Mouse (Mus musculus) embryonic facial prominence, embryonic 12.5 days (tissue): Measurements from ENCODE around the gene Rgsl1. TPM values are rescaled to one million over a fixed set of nuclear protein-coding genes. Genes with fewer than 3 reads are reported as not detected.

Experiments
- ATAC-seq: fragments of 200-750 bp; cut with Nextera tagmentation; 2 replicates; pipeline ENCODE4 v1.8.0; 2017; ENCODE audit not compliant: insufficient number of reproducible peaks, insufficient read depth, low FRiP score, low TSS enrichment
- H3K27ac ChIP-seq: fragments of 300-500 bp; sonication (generic); 2 replicates; pipeline ENCODE4 v1.5.1; 2016; ENCODE audit warnings: mild to moderate bottlenecking
- H3K27me3 ChIP-seq: fragments of 300-500 bp; sonication (generic); 2 replicates; pipeline ENCODE4 v1.6.1; 2016; ENCODE audit warnings: mild to moderate bottlenecking, moderate library complexity
- H3K36me3 ChIP-seq: fragments of 300-500 bp; sonication (generic); 2 replicates; pipeline ENCODE4 v1.6.1; 2016; ENCODE audit warnings: mild to moderate bottlenecking
- H3K4me1 ChIP-seq: fragments of 300-500 bp; sonication (generic); 2 replicates; pipeline ENCODE4 v1.6.1; 2016
- H3K4me2 ChIP-seq: fragments of 300-500 bp; sonication (generic); replicated peaks from 2 replicates; pipeline ENCODE4 v1.6.1; 2016; ENCODE audit warnings: mild to moderate bottlenecking, moderate library complexity
- H3K4me3 ChIP-seq: fragments of 300-500 bp; sonication (generic); 2 replicates; pipeline ENCODE4 v1.5.1; 2016; ENCODE audit warnings: mild to moderate bottlenecking
- H3K9ac ChIP-seq: fragments of 300-500 bp; sonication (generic); 2 replicates; pipeline ENCODE4 v1.6.1; 2016; ENCODE audit warnings: mild to moderate bottlenecking, moderate library complexity
- H3K9me3 ChIP-seq: fragments of 300-500 bp; sonication (generic); 2 replicates; pipeline ENCODE4 v1.6.1; 2016; ENCODE audit warnings: mild to moderate bottlenecking, moderate library complexity
- WGBS: fragments of 180-500 bp; shearing (Covaris S2); methylation state at CpG from one replicate; pipeline ENCODE4 v1.1.7; 2016; 5-methylcytosine and 5-hydroxymethylcytosine counted together
- polyA plus RNA-seq: library from polyadenylated mRNA; unstranded; fragments of >200 nt; fragmentation: Nextera tagmentation; extraction: Ambion mirVana; gene quantifications from 2 replicates; pipeline ENCODE4 v1.2.1, GENCODE M21; 2016

Rgsl1 gene
- polyA plus RNA-seq, 1 experiment from 2014 or later: 0.13 TPM

GRCm38 (mm10) chr1:153737101-153738085 is 106.5 kb downstream of the Rgsl1 start:
- peaks cover 34% of the 10 kb centered on the region for H3K27me3 ChIP-seq
- no peak overlapping the region for H3K4me3 ChIP-seq
- H3K36me3 ChIP-seq: no peaks in the 10 kb centered on the region
- 42% methylated on average over 9 of the region's 9 CpGs for WGBS
- 0 out of 2 replicates have a peak overlapping the region, but pooled peaks have one; percentile 3 for H3K4me2 ChIP-seq
- ATAC-seq: no peak
- no peak overlapping the region for H3K27ac ChIP-seq
- no peak overlapping the region for H3K9ac ChIP-seq
- peaks cover 32% of the 10 kb centered on the region for H3K4me1 ChIP-seq
- no peaks in the 10 kb centered on the region for H3K9me3 ChIP-seq

- H3K4me2 ChIP-seq: no peak overlapping the region
- peaks cover 34% of the 10 kb centered on the region for H3K4me1 ChIP-seq
- no peak for ATAC-seq
- no peaks in the 10 kb centered on the region for H3K36me3 ChIP-seq
- 71% methylated on average over 6 of the region's 6 CpGs for WGBS
- no peak overlapping the region for H3K27ac ChIP-seq
- H3K27me3 ChIP-seq: peaks cover 24% of the 10 kb centered on the region
- H3K9ac ChIP-seq: no peak overlapping the region
- no peak overlapping the region for H3K4me3 ChIP-seq
- no peaks in the 10 kb centered on the region for H3K9me3 ChIP-seq
These were observed 107.8 kb downstream of the Rgsl1 start for GRCm38 (mm10) chr1:153736096-153736495.

- 90% methylated on average over 4 of the region's 4 CpGs for WGBS
- no peaks in the 10 kb centered on the region for H3K9me3 ChIP-seq
These were observed 109.1 kb downstream of the Rgsl1 start for GRCm38 (mm10) chr1:153734866-153735265.

GRCm38 (mm10) chr1:153733181-153733580 is 110.8 kb downstream of the Rgsl1 start:
- Histone ChIP-seq H3K27ac (no peak overlapping the region), H3K4me3 (no peak overlapping the region), H3K4me2 (no peak overlapping the region), H3K36me3 (no peaks in the 10 kb centered on the region), H3K9me3 (no peaks in the 10 kb centered on the region), H3K9ac (no peak overlapping the region), H3K4me1 (peaks cover 29% of the 10 kb centered on the region), H3K27me3 (0 out of 2 replicates have a peak, but pooled peaks cover 2% of the 10 kb centered on the region)
- peak; percentile 65; the same call in 1 of the 2 replicates for ATAC-seq
- WGBS: 48% methylated on average over 9 of the region's 9 CpGs

More at GRCm38 (mm10) chr1:153734866-153735265, 109.1 kb downstream of the Rgsl1 start:
- H3K4me1 ChIP-seq: peaks cover 34% of the 10 kb centered on the region
- peaks cover 12% of the 10 kb centered on the region for H3K27me3 ChIP-seq
- no peak overlapping the region for H3K9ac ChIP-seq
- no peaks in the 10 kb centered on the region for H3K36me3 ChIP-seq
- no peak overlapping the region for H3K4me3 ChIP-seq
- ATAC-seq: no peak
- H3K27ac ChIP-seq: no peak overlapping the region
- H3K4me2 ChIP-seq: no peak overlapping the region

- Histone ChIP-seq H3K9me3 (no peaks in the 10 kb centered on the region), H3K4me2 (no peak overlapping the region), H3K36me3 (no peaks in the 10 kb centered on the region), H3K4me3 (no peak overlapping the region), H3K4me1 (peaks cover 15% of the 10 kb centered on the region; the same call in 1 of the 2 replicates), H3K27ac (0 out of 2 replicates have a peak overlapping the region, but pooled peaks have one; percentile 23), H3K9ac (no peak overlapping the region), H3K27me3 (0 out of 2 replicates have a peak, but pooled peaks cover 2% of the 10 kb centered on the region)
- WGBS: 54% methylated on average over 3 of the region's 3 CpGs
- ATAC-seq: no peak
These were observed 113.3 kb downstream of the Rgsl1 start for GRCm38 (mm10) chr1:153730671-153731070.

GRCm38 (mm10) chr1:153729806-153730205 is 114.1 kb downstream of the Rgsl1 start:
- H3K27me3 ChIP-seq: 0 out of 2 replicates have a peak, but pooled peaks cover 2% of the 10 kb centered on the region
- no peak overlapping the region for H3K4me3 ChIP-seq
- no peaks in the 10 kb centered on the region for H3K36me3 ChIP-seq
- 53% methylated on average over 2 of the region's 2 CpGs for WGBS
- H3K4me2 ChIP-seq: no peak overlapping the region
- no peak for ATAC-seq
- H3K9me3 ChIP-seq: no peaks in the 10 kb centered on the region
- no peak overlapping the region for H3K9ac ChIP-seq
- H3K4me1 ChIP-seq: peaks cover 15% of the 10 kb centered on the region; the same call in 1 of the 2 replicates
- H3K27ac ChIP-seq: no peak overlapping the region

Other genes starting within 250 kb of the Rgsl1 start
- gene Rgs8, start 191.1 kb downstream of the Rgsl1 start, polyA plus RNA-seq: 2.3 and 2.9 TPM in 2 replicates
- gene Rgs16, start 103.8 kb downstream of the Rgsl1 start, polyA plus RNA-seq: 17.0 and 18.2 TPM in 2 replicates
- gene Rnasel, start 94.7 kb downstream of the Rgsl1 start, polyA plus RNA-seq: 15.3 and 15.7 TPM in 2 replicates
- 0.27 and 0.37 TPM in 2 replicates for gene Teddm1b, start 30.2 kb upstream of the Rgsl1 start, polyA plus RNA-seq
- not detected in 2 replicates for gene Teddm1a, start 47.6 kb upstream of the Rgsl1 start, polyA plus RNA-seq
- gene Glul, start 55.8 kb upstream of the Rgsl1 start, polyA plus RNA-seq: 107 and 117 TPM in 2 replicates
- 0.65 and 0.86 TPM in 2 replicates for gene Teddm2, start 56.1 kb upstream of the Rgsl1 start, polyA plus RNA-seq